ENCODE assay signal across 8 mouse cellular contexts in the genomic region with DNA sequence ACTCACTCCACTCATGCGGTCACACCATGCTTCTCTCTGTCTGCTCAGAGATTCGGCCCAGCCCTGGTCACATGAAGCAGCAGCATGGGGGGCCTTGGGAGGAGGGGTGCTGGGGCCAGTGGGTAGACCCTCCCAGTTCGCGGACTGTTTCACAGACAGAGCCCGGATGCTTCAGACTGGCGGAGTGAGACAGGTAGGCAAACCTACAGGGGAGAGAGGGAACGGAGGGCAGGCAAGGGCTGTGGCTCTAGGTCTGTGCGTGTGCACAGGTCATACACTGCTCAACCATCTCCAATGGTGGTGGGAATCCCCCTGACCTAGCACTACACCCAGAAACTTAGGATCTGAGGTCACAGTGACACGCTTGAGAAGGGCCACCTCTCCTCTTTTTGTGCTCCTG. TPM values are rescaled to one million over a fixed set of nuclear protein-coding genes. Genes with fewer than 3 reads are reported as not detected.
A peak's percentile ranks its signal among the peaks of the same experiment; 100 is the strongest.
DNase-seq lines count a peak whose midpoint lies in the region; ATAC-seq and TF ChIP-seq lines count a peak whose summit lies in the region.

No protein-coding gene starts in this region.

- 22% methylated on average over 9 of the region's 9 CpGs for WGBS in forebrain, embryonic 12.5 days
- WGBS in limb, embryonic 13.5 days = 19% methylated on average over 9 of the region's 9 CpGs
- WGBS in neural tube, embryonic 15.5 days = 21% methylated on average over 9 of the region's 9 CpGs

- no peak for TF ChIP-seq CTCF in testis, adult 2 months (IDR thresholded peaks at IDR 0.05; ENCODE audit: control insufficient read depth, insufficient read depth, insufficient replicate concordance, low read depth, low read length)

- H3K36me3 ChIP-seq in testis, adult 2 months (ENCODE audit: control insufficient read depth, insufficient read depth, low read length) = no peaks in the 10 kb centered on the region
- H3K36me3 ChIP-seq in forebrain, embryonic 12.5 days (replicated peaks) = no peaks in the 10 kb centered on the region
- no peaks in the 10 kb centered on the region for H3K36me3 ChIP-seq in limb, embryonic 13.5 days
- H3K36me3 ChIP-seq in neural tube, embryonic 15.5 days = no peaks in the 10 kb centered on the region

- ATAC-seq in forebrain, embryonic 12.5 days (ENCODE audit: low FRiP score) = peak; percentile 69
- peak; percentile 57 for ATAC-seq in limb, embryonic 13.5 days (ENCODE audit: low FRiP score, low read depth)
- ATAC-seq in neural tube, embryonic 15.5 days (ENCODE audit: low FRiP score) = peak; percentile 69

- DNase-seq in testis, postnatal 10 days (ENCODE audit: low spot score) = no peak
- no peak for DNase-seq in spleen, postnatal 10 days (ENCODE audit: low spot score in 2 of 2)
- no peak for DNase-seq in urinary bladder, postnatal 36 days (ENCODE audit: low spot score in 2 of 2)
- DNase-seq in left cerebral cortex, adult 9 months (ENCODE audit: low spot score in 2 of 2) = no peak

- H3K27ac ChIP-seq in testis, adult 2 months (ENCODE audit: control insufficient read depth, insufficient read depth, low read depth, low read length) = peak overlapping the region; percentile 2
- H3K27ac ChIP-seq in forebrain, embryonic 12.5 days = no peak overlapping the region
- H3K27ac ChIP-seq in limb, embryonic 13.5 days = no peak overlapping the region; the same call in 1 of the 2 replicates
- H3K27ac ChIP-seq in neural tube, embryonic 15.5 days (replicated peaks) = peak overlapping the region; percentile 69

- no peaks in the 10 kb centered on the region for H3K27me3 ChIP-seq in testis, adult 2 months (ENCODE audit: control insufficient read depth, insufficient read depth, low read length)
- H3K27me3 ChIP-seq in forebrain, embryonic 12.5 days = peaks cover 38% of the 10 kb centered on the region
- H3K27me3 ChIP-seq in limb, embryonic 13.5 days = peaks cover 72% of the 10 kb centered on the region
- peaks cover 23% of the 10 kb centered on the region for H3K27me3 ChIP-seq in neural tube, embryonic 15.5 days (replicated peaks)

- H3K9me3 ChIP-seq in forebrain, embryonic 12.5 days = no peaks in the 10 kb centered on the region
- H3K9me3 ChIP-seq in limb, embryonic 13.5 days = no peaks in the 10 kb centered on the region
- no peaks in the 10 kb centered on the region for H3K9me3 ChIP-seq in neural tube, embryonic 15.5 days (replicated peaks)

- peaks cover 5% of the 10 kb centered on the region for H3K4me1 ChIP-seq in testis, adult 2 months (ENCODE audit: control insufficient read depth, insufficient read depth, low read length)
- H3K4me1 ChIP-seq in forebrain, embryonic 12.5 days = peaks cover 19% of the 10 kb centered on the region
- H3K4me1 ChIP-seq in limb, embryonic 13.5 days = peaks cover 10% of the 10 kb centered on the region
- H3K4me1 ChIP-seq in neural tube, embryonic 15.5 days = peaks cover 13% of the 10 kb centered on the region

- TF ChIP-seq POLR2A in testis, adult 2 months (IDR thresholded peaks at IDR 0.05; ENCODE audit: control insufficient read depth, low read depth, low read length) = no peak

- peak overlapping the region; percentile 56 for H3K9ac ChIP-seq in forebrain, embryonic 12.5 days
- H3K9ac ChIP-seq in limb, embryonic 13.5 days = peak overlapping the region; percentile 62
- peak overlapping the region; percentile 59 for H3K9ac ChIP-seq in neural tube, embryonic 15.5 days (replicated peaks)

- peak overlapping the region; percentile 86 for H3K4me3 ChIP-seq in testis, adult 2 months (ENCODE audit: control insufficient read depth, low read depth, low read length)
- H3K4me3 ChIP-seq in forebrain, embryonic 12.5 days (replicated peaks) = peak overlapping the region; percentile 50
- H3K4me3 ChIP-seq in limb, embryonic 13.5 days = peak overlapping the region; percentile 49
- H3K4me3 ChIP-seq in neural tube, embryonic 15.5 days (replicated peaks) = peak overlapping the region; percentile 59

- H3K4me2 ChIP-seq in forebrain, embryonic 12.5 days = peak overlapping the region; percentile 80
- peak overlapping the region; percentile 74 for H3K4me2 ChIP-seq in limb, embryonic 13.5 days (replicated peaks)
- H3K4me2 ChIP-seq in neural tube, embryonic 15.5 days = peak overlapping the region; percentile 85

RNA-seq across cellular contexts. Expression of a gene that starts 9.6 kb away (rescaled TPM):
- 3.9 and 4.1 TPM in 2 replicates for polyA plus RNA-seq in testis, adult 2 months (2012; rRNA removed)
- 0.24 TPM in 1 of 2 replicates, not detected in the other for polyA plus RNA-seq in forebrain, embryonic 12.5 days (2016; fragmentation: Nextera tagmentation; extraction: Ambion mirVana)
- polyA plus RNA-seq in limb, embryonic 13.5 days (2015; fragmentation: Nextera tagmentation; extraction: Ambion mirVana) = 0.23 and 0.27 TPM in 2 replicates
- 0.09 and 0.18 TPM in 2 replicates for polyA plus RNA-seq in neural tube, embryonic 15.5 days (2015; fragmentation: Nextera tagmentation; extraction: Ambion mirVana)

RNA-seq across cellular contexts. Expression of a gene that starts 25.1 kb away (rescaled TPM):
- polyA plus RNA-seq in testis, adult 2 months (2012; rRNA removed) = 50.1 and 66.6 TPM in 2 replicates
- polyA plus RNA-seq in forebrain, embryonic 12.5 days (2016; fragmentation: Nextera tagmentation; extraction: Ambion mirVana) = 89.7 and 100 TPM in 2 replicates
- 89.1 and 96.4 TPM in 2 replicates for polyA plus RNA-seq in limb, embryonic 13.5 days (2015; fragmentation: Nextera tagmentation; extraction: Ambion mirVana)
- polyA plus RNA-seq in neural tube, embryonic 15.5 days (2015; fragmentation: Nextera tagmentation; extraction: Ambion mirVana) = 78.5 and 93.5 TPM in 2 replicates

RNA-seq across cellular contexts. Expression of a gene that starts 37.0 kb away (rescaled TPM):
- polyA plus RNA-seq in testis, adult 2 months (2012; rRNA removed) = 15.6 and 17.4 TPM in 2 replicates
- polyA plus RNA-seq in forebrain, embryonic 12.5 days (2016; fragmentation: Nextera tagmentation; extraction: Ambion mirVana) = 70.3 and 74.1 TPM in 2 replicates
- 20.2 and 20.9 TPM in 2 replicates for polyA plus RNA-seq in limb, embryonic 13.5 days (2015; fragmentation: Nextera tagmentation; extraction: Ambion mirVana)
- polyA plus RNA-seq in neural tube, embryonic 15.5 days (2015; fragmentation: Nextera tagmentation; extraction: Ambion mirVana) = 105 and 121 TPM in 2 replicates

RNA-seq across cellular contexts. Expression of a gene that starts 39.6 kb away (rescaled TPM):
- polyA plus RNA-seq in testis, adult 2 months (2012; rRNA removed) = 0.20 and 0.30 TPM in 2 replicates
- polyA plus RNA-seq in forebrain, embryonic 12.5 days (2016; fragmentation: Nextera tagmentation; extraction: Ambion mirVana) = 0.19 TPM in 1 of 2 replicates, not detected in the other
- polyA plus RNA-seq in limb, embryonic 13.5 days (2015; fragmentation: Nextera tagmentation; extraction: Ambion mirVana) = not detected in 2 replicates
- 1.3 TPM in 2 replicates for polyA plus RNA-seq in neural tube, embryonic 15.5 days (2015; fragmentation: Nextera tagmentation; extraction: Ambion mirVana)

RNA-seq across cellular contexts. Expression of a gene that starts 39.8 kb away (rescaled TPM):
- polyA plus RNA-seq in testis, adult 2 months (2012; rRNA removed) = 2.8 and 3.2 TPM in 2 replicates
- polyA plus RNA-seq in forebrain, embryonic 12.5 days (2016; fragmentation: Nextera tagmentation; extraction: Ambion mirVana) = 24.7 and 24.8 TPM in 2 replicates
- 29.9 and 31.8 TPM in 2 replicates for polyA plus RNA-seq in limb, embryonic 13.5 days (2015; fragmentation: Nextera tagmentation; extraction: Ambion mirVana)
- polyA plus RNA-seq in neural tube, embryonic 15.5 days (2015; fragmentation: Nextera tagmentation; extraction: Ambion mirVana) = 22.2 and 23.0 TPM in 2 replicates

Comparison
In these comparisons a context has a peak if more than half of its experiments do, and no peak if none do; other contexts are left out.
1. H3K27ac ChIP-seq: peak in testis, adult 2 months (single experiment) and neural tube, embryonic 15.5 days (single experiment); none in forebrain, embryonic 12.5 days (single experiment) and limb, embryonic 13.5 days (single experiment).
2. Peak in every context shown above with its lines, with median percentiles within 50 percentile points of each other: H3K4me3 ChIP-seq, ATAC-seq, H3K4me2 ChIP-seq and H3K9ac ChIP-seq.